Mouse (Mus musculus) lung, postnatal 10 days (tissue): ENCODE measurements around the gene Ddx3y.

ENCODE experiments used
- DNase-seq: peaks from one replicate; pipeline ENCODE4 v3.0.0; 2021

The Ddx3y gene

DNA sequence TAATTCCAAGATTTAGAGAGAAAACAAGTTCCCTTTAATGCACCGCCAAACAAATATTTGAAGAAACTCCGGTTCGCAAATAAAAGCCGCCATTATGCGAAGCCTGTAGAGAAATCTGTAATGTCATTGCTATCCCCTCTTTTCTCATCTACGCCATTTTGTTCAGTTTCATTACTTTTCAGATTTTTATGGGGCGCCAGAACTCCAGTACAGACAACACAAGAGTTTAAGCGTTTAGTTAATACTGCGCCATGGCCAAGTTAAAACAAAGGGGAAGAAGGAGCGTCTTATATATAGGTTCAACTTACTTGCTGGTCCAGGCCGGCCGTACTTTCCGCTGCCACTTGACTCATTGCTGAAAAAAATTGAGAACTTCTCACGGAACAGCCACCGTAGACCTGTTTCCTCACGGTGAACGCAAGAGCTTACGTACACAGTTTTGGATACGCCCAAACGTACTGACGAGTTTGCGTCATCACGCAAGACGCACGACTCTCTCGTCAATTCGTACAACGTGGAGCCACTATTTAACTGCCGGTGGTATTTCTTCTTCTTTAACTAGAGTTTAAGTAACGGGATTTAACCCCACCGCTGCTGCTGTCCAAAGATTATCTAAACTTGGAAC, at the start of gene Ddx3y:
Gene Ddx3y, minus strand, starts transcription at position 459 of the 625 bp plus-strand sequence.
- peak; percentile 72 for DNase-seq

DNA sequence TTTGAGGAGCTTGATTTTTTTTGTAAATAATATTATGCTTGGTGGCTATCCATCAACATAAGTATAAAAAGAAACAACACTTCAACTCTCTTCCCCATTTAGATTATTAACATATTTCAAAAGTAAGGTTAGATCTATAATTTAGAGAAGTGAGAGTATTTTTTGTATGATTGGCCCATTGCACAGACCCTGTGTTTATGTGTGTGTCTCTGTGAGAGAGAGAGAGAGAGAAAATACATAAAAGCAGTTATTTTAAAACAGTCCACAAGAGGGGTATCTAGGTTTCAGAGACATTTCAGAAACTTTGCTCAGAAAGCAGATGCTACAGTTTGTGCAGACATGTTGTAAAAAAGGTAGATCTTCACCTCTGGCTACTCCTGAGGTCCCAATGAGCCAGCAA, 7.3 kb upstream of the Ddx3y start:
- DNase-seq, result no peak

DNA sequence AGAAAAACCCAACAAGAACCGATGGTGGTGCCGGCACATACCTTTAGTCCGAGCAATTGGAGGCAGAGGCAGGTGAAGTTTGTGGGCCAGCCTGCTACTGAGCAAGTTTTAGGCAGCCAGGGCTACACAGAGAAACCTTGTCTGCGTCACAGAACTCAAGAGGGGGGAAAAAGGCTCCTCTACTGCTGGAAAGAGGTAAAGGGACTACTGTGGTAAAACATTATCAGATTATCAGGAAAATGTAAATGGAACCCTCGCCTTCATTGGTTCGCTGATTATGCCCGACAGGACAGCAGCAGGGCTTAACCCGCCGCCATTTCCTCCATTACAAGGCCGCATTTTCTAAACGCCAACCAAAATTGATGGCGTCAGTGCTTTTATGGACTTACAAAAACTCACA, 694 bp downstream of the Ddx3y start:
- peak; percentile 11 for DNase-seq

DNA sequence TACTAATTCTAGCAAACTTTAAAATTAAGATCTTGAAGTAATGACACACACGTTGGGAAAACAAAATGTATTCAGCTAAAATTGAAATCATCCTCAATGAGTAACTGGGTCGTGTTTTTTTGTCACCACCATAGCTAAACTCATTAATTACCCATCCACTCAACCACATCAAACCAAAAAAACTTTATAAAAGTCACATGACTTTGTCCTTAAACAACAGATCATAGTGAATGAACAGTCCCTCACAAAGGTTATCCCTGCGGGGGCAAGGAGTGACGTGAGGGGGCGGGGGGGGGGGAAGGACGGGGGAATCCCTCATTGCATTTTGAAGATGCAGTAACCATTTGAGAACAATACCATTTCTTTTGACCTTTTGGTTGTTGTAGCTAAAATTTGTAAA, 40.3 kb downstream of the Ddx3y start:
- no peak for DNase-seq

DNA sequence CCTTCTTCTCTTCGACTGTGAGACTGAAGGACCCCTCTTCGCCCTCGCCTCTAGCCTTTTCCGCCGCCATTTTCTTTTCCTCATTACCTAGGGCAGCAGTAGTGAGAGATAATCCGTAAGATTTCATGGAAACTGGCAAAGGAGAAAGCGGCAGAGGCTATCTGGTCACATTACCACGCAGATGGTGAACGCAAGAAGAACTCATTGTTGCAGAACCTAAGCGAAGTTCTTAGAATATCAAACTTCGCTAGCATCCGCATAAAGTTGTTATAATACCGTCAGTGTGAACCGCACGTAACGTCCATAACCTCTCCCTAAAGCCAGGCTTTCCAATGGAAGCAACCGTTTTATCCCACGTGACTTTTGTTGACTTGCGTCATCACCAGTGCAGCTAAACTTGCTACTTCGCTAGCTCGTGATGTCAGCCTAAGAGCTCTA, 41.0 kb downstream of the Ddx3y start, which contains the start of gene Uty:
Gene Uty, minus strand, starts transcription at position 334 of the 438 bp plus-strand sequence.
- DNase-seq, result peak; percentile 77

DNA sequence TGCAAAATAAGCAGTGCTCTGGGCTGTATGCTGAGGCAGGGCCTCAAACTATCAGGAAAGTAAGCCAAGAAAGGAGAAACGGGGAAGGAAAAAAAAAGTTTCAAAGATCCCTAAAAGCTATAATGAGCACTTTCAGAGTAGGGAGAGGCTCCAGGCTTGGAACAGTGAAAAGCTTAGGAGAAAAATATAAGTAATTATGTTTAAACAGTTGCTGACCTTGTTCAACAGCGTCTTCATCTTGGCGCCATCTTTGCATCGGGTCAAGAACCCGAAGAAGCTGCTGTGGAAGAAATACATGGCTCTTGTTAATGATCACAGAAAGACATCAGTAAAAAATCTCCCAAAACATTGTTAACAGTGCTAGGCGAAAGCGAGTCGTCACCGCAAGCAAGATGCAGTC, 41.5 kb downstream of the Ddx3y start:
- DNase-seq, result no peak

DNA sequence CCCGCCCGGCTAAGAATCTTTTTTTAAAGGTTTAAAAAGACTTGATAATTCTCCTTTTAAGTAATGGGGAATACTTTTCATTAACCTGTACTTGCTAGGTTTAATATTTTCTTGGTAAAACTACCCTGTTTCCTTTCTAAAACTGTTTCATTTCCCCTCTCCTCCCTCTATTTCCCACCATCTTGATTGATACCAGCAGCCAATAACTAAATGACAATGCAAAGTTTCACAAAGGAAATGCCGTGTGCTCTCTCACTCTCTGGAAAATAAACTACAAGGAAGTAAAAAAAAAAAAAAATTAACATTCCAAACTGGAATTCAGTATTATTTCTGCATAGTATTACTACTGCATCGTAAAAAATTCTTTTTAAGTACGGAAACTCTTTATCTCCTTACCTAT, 42.0 kb downstream of the Ddx3y start:
- DNase-seq, result no peak

DNA sequence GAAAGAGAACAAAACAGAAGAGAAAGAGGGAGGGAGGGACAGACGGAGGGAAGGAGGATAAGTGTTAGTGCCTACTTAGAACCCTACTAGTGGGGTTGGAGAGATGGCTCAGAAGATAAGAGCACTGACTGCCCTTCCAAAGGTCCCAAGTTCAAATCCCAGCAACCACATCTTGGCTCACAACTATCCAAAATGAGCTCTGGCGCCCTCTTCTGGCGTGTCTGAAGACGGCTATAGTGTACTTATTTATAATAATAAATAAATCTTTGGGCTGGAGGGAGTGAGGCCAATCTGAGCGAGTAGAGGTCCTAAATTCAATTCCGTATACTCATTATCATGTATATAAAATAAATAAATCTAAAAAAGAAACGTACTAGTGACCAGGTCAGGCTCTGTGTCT, 66.4 kb downstream of the Ddx3y start:
- no peak for DNase-seq
